Mouse (Mus musculus) MEL (cell line): ENCODE data around the gene Cmklr1. TPM values are rescaled to one million over a fixed set of nuclear protein-coding genes. Genes with fewer than 3 reads are reported as not detected.

Source experiments
- DNase-seq: peaks from one replicate; pipeline ENCODE4 v3.0.0; 2011; ENCODE audit warnings: low read depth, low spot score
- H3K27ac ChIP-seq: 2 replicates; pipeline ENCODE4 v1.5.1; 2012; ENCODE audit warnings: low read depth, mild to moderate bottlenecking, control low read depth, low read length, moderate library complexity; ENCODE audit not compliant: control insufficient read depth
- H3K27me3 ChIP-seq, 2 experiments: fragments of 150-350 bp in 1 of 2; sonication (generic) in 1 of 2; 2 replicates each; pipeline ENCODE4 v1.6.1; 2012; ENCODE audit warnings: low read length in 2 of 2, mild to moderate bottlenecking in 2 of 2, improper control_type of control experiment in 1 of 2, moderate library complexity in 1 of 2; ENCODE audit not compliant: insufficient read depth in 2 of 2, control insufficient read depth in 1 of 2
- H3K36me3 ChIP-seq, 2 experiments: 2 replicates each; pipeline ENCODE4 v1.6.1; 2012 to 2014; ENCODE audit warnings: low read length in 2 of 2, improper control_type of control experiment in 1 of 2, inconsistent platforms in 1 of 2, mild to moderate bottlenecking in 1 of 2; ENCODE audit not compliant: insufficient read depth in 2 of 2, control insufficient read depth in 1 of 2
- H3K4me1 ChIP-seq, 2 experiments: fragments of 150-350 bp in 1 of 2; sonication (generic) in 1 of 2; 2 replicates each; pipeline ENCODE4 v1.6.1; 2012; ENCODE audit warnings: low read length in 2 of 2, improper control_type of control experiment in 1 of 2, mild to moderate bottlenecking in 1 of 2; ENCODE audit not compliant: insufficient read depth in 2 of 2, control insufficient read depth in 1 of 2
- H3K4me3 ChIP-seq, 2 experiments: fragments of 150-350 bp in 1 of 2; sonication (generic) in 1 of 2; 2 replicates each; pipeline ENCODE4 v1.5.1; 2012; ENCODE audit warnings: low read depth in 2 of 2, low read length in 2 of 2, mild to moderate bottlenecking in 2 of 2, moderate library complexity in 2 of 2, control low read depth in 1 of 2, improper control_type of control experiment in 1 of 2; ENCODE audit not compliant: control insufficient read depth in 1 of 2, insufficient read depth in 1 of 2
- H3K79me2 ChIP-seq: 2 replicates; pipeline ENCODE4 v1.6.1; 2012; ENCODE audit warnings: mild to moderate bottlenecking, low read length, moderate library complexity; ENCODE audit not compliant: control insufficient read depth, poor library complexity, insufficient read depth
- H3K9ac ChIP-seq: 2 replicates; pipeline ENCODE4 v1.6.1; 2012; ENCODE audit warnings: low read depth, mild to moderate bottlenecking, control low read depth, low read length, moderate library complexity; ENCODE audit not compliant: control insufficient read depth, poor library complexity, severe bottlenecking
- H3K9me3 ChIP-seq: fragments of 150-350 bp; sonication (generic); replicated peaks from 2 replicates; pipeline ENCODE4 v1.6.1; 2012; ENCODE audit warnings: mild to moderate bottlenecking, low read length, improper control_type of control experiment, moderate library complexity; ENCODE audit not compliant: insufficient read depth
- BHLHE40 ChIP-seq: IDR thresholded peaks from 2 replicates; pipeline ENCODE4 v1.6.1; 2012; ENCODE audit warnings: low read depth, mild to moderate bottlenecking, inconsistent platforms, low read length, improper control_type of control experiment, borderline replicate concordance
- CTCF ChIP-seq, 3 experiments: IDR thresholded peaks in 2 of 3; conservative IDR thresholded peaks in 1 of 3; 2 replicates each; pipeline ENCODE4 v1.5.1; 2011 to 2012; ENCODE audit warnings: low read length in 3 of 3, low read depth in 2 of 3, mild to moderate bottlenecking in 2 of 3, improper control_type of control experiment in 1 of 3, inconsistent platforms in 1 of 3, mixed read lengths in 1 of 3, moderate library complexity in 1 of 3; ENCODE audit not compliant: control insufficient read depth in 1 of 3, insufficient read depth in 1 of 3, poor library complexity in 1 of 3, severe bottlenecking in 1 of 3
- ELF1 ChIP-seq: IDR thresholded peaks from 2 replicates; pipeline ENCODE4 v1.6.1; 2014; ENCODE audit warnings: low read depth, mild to moderate bottlenecking, inconsistent platforms, low read length, improper control_type of control experiment, moderate library complexity
- EP300 ChIP-seq, 2 experiments: IDR thresholded peaks; 2 replicates each; pipeline ENCODE4 v1.6.1; 2011; ENCODE audit warnings: improper control_type of control experiment in 2 of 2, low read length in 2 of 2, low read depth in 1 of 2, mild to moderate bottlenecking in 1 of 2
- ETS1 ChIP-seq: IDR thresholded peaks from 2 replicates; pipeline ENCODE4 v1.6.1; 2012; ENCODE audit warnings: low read depth, mild to moderate bottlenecking, inconsistent platforms, low read length, improper control_type of control experiment, moderate library complexity
- GABPA ChIP-seq: IDR thresholded peaks from 2 replicates; pipeline ENCODE4 v1.6.1; 2012; ENCODE audit warnings: low read depth, mild to moderate bottlenecking, inconsistent platforms, low read length, improper control_type of control experiment, moderate library complexity
- GATA1 ChIP-seq: IDR thresholded peaks from 2 replicates; pipeline ENCODE4 v1.6.1; 2011; ENCODE audit warnings: low read depth, low read length, improper control_type of control experiment
- HCFC1 ChIP-seq: IDR thresholded peaks from 2 replicates; pipeline ENCODE4 v1.6.1; 2012; ENCODE audit warnings: low read depth, mild to moderate bottlenecking, inconsistent platforms, low read length, improper control_type of control experiment, moderate library complexity
- KAT2A ChIP-seq: conservative IDR thresholded peaks from 2 replicates; pipeline ENCODE4 v1.6.1; 2012; ENCODE audit warnings: low read depth, low read length, improper control_type of control experiment, inconsistent platforms
- MAFK ChIP-seq: IDR thresholded peaks from 2 replicates; pipeline ENCODE4 v1.6.1; 2011; ENCODE audit warnings: low read depth, mild to moderate bottlenecking, low read length, improper control_type of control experiment, borderline replicate concordance
- MAZ ChIP-seq: IDR thresholded peaks from 2 replicates; pipeline ENCODE4 v1.6.1; 2012; ENCODE audit warnings: low read depth, mild to moderate bottlenecking, inconsistent platforms, low read length, improper control_type of control experiment
- MXI1 ChIP-seq: IDR thresholded peaks from 2 replicates; pipeline ENCODE4 v1.6.1; 2011; ENCODE audit warnings: mild to moderate bottlenecking, low read depth, low read length, improper control_type of control experiment
- MYC ChIP-seq: IDR thresholded peaks from 2 replicates; pipeline ENCODE4 v1.6.1; 2011; ENCODE audit warnings: low read depth, mild to moderate bottlenecking, low read length, improper control_type of control experiment, moderate library complexity
- NELFE ChIP-seq: IDR thresholded peaks from 2 replicates; pipeline ENCODE4 v1.6.1; 2011; ENCODE audit warnings: low read depth, low read length, improper control_type of control experiment
- NRF1 ChIP-seq: IDR thresholded peaks from 2 replicates; pipeline ENCODE4 v1.6.1; 2014; ENCODE audit warnings: low read depth, mild to moderate bottlenecking, inconsistent platforms, low read length, improper control_type of control experiment, moderate library complexity; ENCODE audit not compliant: poor library complexity, insufficient read depth, severe bottlenecking
- POLR2A ChIP-seq, 2 experiments: IDR thresholded peaks; 2 replicates each; pipeline ENCODE4 v1.6.1; 2011 to 2012; ENCODE audit warnings: low read length in 2 of 2, mild to moderate bottlenecking in 2 of 2, control low read depth in 1 of 2, improper control_type of control experiment in 1 of 2, low read depth in 1 of 2, moderate library complexity in 1 of 2; ENCODE audit not compliant: control insufficient read depth in 1 of 2, insufficient read depth in 1 of 2, poor library complexity in 1 of 2
- POLR2AphosphoS2 ChIP-seq: IDR thresholded peaks from 2 replicates; pipeline ENCODE4 v1.6.1; 2011; ENCODE audit warnings: low read length, improper control_type of control experiment
- POLR2AphosphoS5 ChIP-seq: IDR thresholded peaks from 2 replicates; pipeline ENCODE4 v1.6.1; 2012; ENCODE audit warnings: low read depth, borderline replicate concordance, mild to moderate bottlenecking, inconsistent platforms, low read length, moderate library complexity, mixed read lengths
- RCOR1 ChIP-seq: IDR thresholded peaks from 2 replicates; pipeline ENCODE4 v1.6.1; 2012; ENCODE audit warnings: low read depth, mild to moderate bottlenecking, inconsistent platforms, low read length, improper control_type of control experiment
- SMC3 ChIP-seq: IDR thresholded peaks from 2 replicates; pipeline ENCODE4 v1.6.1; 2011; ENCODE audit warnings: low read depth, low read length, improper control_type of control experiment
- UBTF ChIP-seq: IDR thresholded peaks from 2 replicates; pipeline ENCODE4 v1.6.1; 2012; ENCODE audit warnings: low read depth, mild to moderate bottlenecking, inconsistent platforms, low read length, improper control_type of control experiment, moderate library complexity, borderline replicate concordance; ENCODE audit not compliant: insufficient read depth
- USF1 ChIP-seq: IDR thresholded peaks from 2 replicates; pipeline ENCODE4 v1.6.1; 2014; ENCODE audit warnings: low read depth, mild to moderate bottlenecking, inconsistent platforms, low read length, improper control_type of control experiment, moderate library complexity
- ZC3H11A ChIP-seq: IDR thresholded peaks from 2 replicates; pipeline ENCODE4 v1.6.1; 2012; ENCODE audit warnings: low read depth, mild to moderate bottlenecking, inconsistent platforms, low read length, improper control_type of control experiment
- ZKSCAN1 ChIP-seq: IDR thresholded peaks from 2 replicates; pipeline ENCODE4 v1.6.1; 2012; ENCODE audit warnings: low read depth, mild to moderate bottlenecking, inconsistent platforms, low read length, improper control_type of control experiment, moderate library complexity
- ZMIZ1 ChIP-seq: IDR thresholded peaks from 2 replicates; pipeline ENCODE4 v1.6.1; 2012; ENCODE audit warnings: low read depth, mild to moderate bottlenecking, inconsistent platforms, low read length, improper control_type of control experiment, moderate library complexity
- ZNF384 ChIP-seq: IDR thresholded peaks from 2 replicates; pipeline ENCODE4 v1.6.1; 2012; ENCODE audit warnings: low read depth, mild to moderate bottlenecking, inconsistent platforms, low read length, improper control_type of control experiment
- polyA plus RNA-seq, 2 experiments: library from polyadenylated mRNA; stranded (reverse) in 1 of 2; unstranded in 1 of 2; fragments of >175 nt in 1 of 2; fragments of >200 nt in 1 of 2; gene quantifications; 2 replicates each; pipeline versions ENCODE4 v1.2.1 to v1.2.4; 2012; ENCODE audit warnings: low replicate concordance in 2 of 2, low read depth in 1 of 2; ENCODE audit not compliant: insufficient read length in 2 of 2, insufficient read depth in 1 of 2, missing spikeins in 1 of 2
- total RNA-seq: library from RNA; depleted of rRNA; stranded (reverse); fragments of 300-350 nt; gene quantifications from 2 replicates; pipeline ENCODE4 v1.2.3, GENCODE M21; 2012

The Cmklr1 gene
- total and polyA plus RNA-seq, 3 experiments, result not detected

- Histone ChIP-seq H3K9ac (no peak overlapping the region), H3K36me3 (no peaks in the 10 kb centered on the region), H3K27ac (no peak overlapping the region), H3K27me3 (no peaks in the 10 kb centered on the region), H3K4me1 (no peaks in the 10 kb centered on the region), H3K4me3 (no peak overlapping the region), H3K9me3 (no peaks in the 10 kb centered on the region), H3K79me2 (no peaks in the 10 kb centered on the region)
- TF ChIP-seq EP300 (IDR thresholded peaks at IDR 0.05; ENCODE audit: low read depth in 1 of 2, low read length in 2 of 2) (no peak), NELFE (no peak), MAFK (no peak), MXI1 (no peak), KAT2A (no peak), NRF1 (no peak), UBTF (no peak), POLR2A (IDR thresholded peaks at IDR 0.05; ENCODE audit: control insufficient read depth in 1 of 2, insufficient read depth in 1 of 2, low read depth in 1 of 2, low read length in 2 of 2, poor library complexity in 1 of 2) (no peak), ELF1 (no peak)
- DNase-seq, result no peak
Observed at GRCm38 (mm10) chr5:113603471-113603870, 46.8 kb downstream of the Cmklr1 start.

- no peaks in the 10 kb centered on the region for H3K79me2 ChIP-seq
- no peaks in the 10 kb centered on the region for H3K4me1 ChIP-seq
- no peak overlapping the region for H3K9ac ChIP-seq
- TF ChIP-seq ZNF384 (no peak), CTCF (IDR thresholded peaks at IDR 0.05 in 2 of 3, conservative IDR thresholded peaks at IDR 0.05 in 1 of 3; ENCODE audit: control insufficient read depth in 1 of 3, insufficient read depth in 1 of 3, low read depth in 2 of 3, low read length in 3 of 3, poor library complexity in 1 of 3, severe bottlenecking in 1 of 3) (no peak), NELFE (no peak), GATA1 (no peak), ZMIZ1 (no peak), POLR2AphosphoS2 (no peak)
- no peaks in the 10 kb centered on the region for H3K36me3 ChIP-seq
- H3K27ac ChIP-seq, result no peak overlapping the region
- no peaks in the 10 kb centered on the region for H3K27me3 ChIP-seq
- H3K4me3 ChIP-seq, result no peak overlapping the region
- no peaks in the 10 kb centered on the region for H3K9me3 ChIP-seq
- DNase-seq, result no peak
Observed at GRCm38 (mm10) chr5:113600803-113601202, 49.4 kb downstream of the Cmklr1 start.

- no peak for DNase-seq
- Histone ChIP-seq H3K9me3 (no peaks in the 10 kb centered on the region), H3K27ac (no peak overlapping the region), H3K4me3 (no peak overlapping the region)
- no peak for TF ChIP-seq GABPA
- no peak for TF ChIP-seq NRF1
- no peak for TF ChIP-seq UBTF
- TF ChIP-seq POLR2A (IDR thresholded peaks at IDR 0.05; ENCODE audit: control insufficient read depth in 1 of 2, insufficient read depth in 1 of 2, low read depth in 1 of 2, low read length in 2 of 2, poor library complexity in 1 of 2), result no peak
- no peak for TF ChIP-seq ETS1
- no peak for TF ChIP-seq ELF1
- no peak for TF ChIP-seq RCOR1
- TF ChIP-seq MAZ, result no peak
- no peak for TF ChIP-seq ZC3H11A
- no peak for TF ChIP-seq SMC3
- TF ChIP-seq POLR2AphosphoS5, result no peak
- TF ChIP-seq USF1, result no peak
- no peak for TF ChIP-seq KAT2A
- TF ChIP-seq ZMIZ1, result no peak
- no peak for TF ChIP-seq ZKSCAN1
- TF ChIP-seq MXI1, result no peak
- TF ChIP-seq BHLHE40, result no peak
- no peak for TF ChIP-seq MYC
- TF ChIP-seq HCFC1, result no peak
- TF ChIP-seq, all 39 proteins: peak for 0
- no peaks in the 10 kb centered on the region for H3K36me3 ChIP-seq
- H3K79me2 ChIP-seq, result no peaks in the 10 kb centered on the region
- H3K27me3 ChIP-seq, result no peaks in the 10 kb centered on the region
- no peaks in the 10 kb centered on the region for H3K4me1 ChIP-seq
- H3K9ac ChIP-seq, result no peak overlapping the region
Observed at GRCm38 (mm10) chr5:113600181-113600580, 50.0 kb downstream of the Cmklr1 start.
